Mouse (Mus musculus) cerebellum, adult 2 months (tissue): Measurements from ENCODE around the gene Triml2.

ENCODE experiments used
- CTCF ChIP-seq: fragments of 200-500 bp; IDR thresholded peaks from 2 replicates; pipeline ENCODE4 v1.5.1; 2011; ENCODE audit warnings: low read depth, mild to moderate bottlenecking, control low read depth, low read length, moderate library complexity, borderline replicate concordance; ENCODE audit not compliant: insufficient read depth
- POLR2A ChIP-seq: fragments of 200-500 bp; IDR thresholded peaks from 2 replicates; pipeline ENCODE4 v1.6.1; 2011; ENCODE audit warnings: low read length, control low read depth, borderline replicate concordance; ENCODE audit not compliant: insufficient read depth

DNA sequence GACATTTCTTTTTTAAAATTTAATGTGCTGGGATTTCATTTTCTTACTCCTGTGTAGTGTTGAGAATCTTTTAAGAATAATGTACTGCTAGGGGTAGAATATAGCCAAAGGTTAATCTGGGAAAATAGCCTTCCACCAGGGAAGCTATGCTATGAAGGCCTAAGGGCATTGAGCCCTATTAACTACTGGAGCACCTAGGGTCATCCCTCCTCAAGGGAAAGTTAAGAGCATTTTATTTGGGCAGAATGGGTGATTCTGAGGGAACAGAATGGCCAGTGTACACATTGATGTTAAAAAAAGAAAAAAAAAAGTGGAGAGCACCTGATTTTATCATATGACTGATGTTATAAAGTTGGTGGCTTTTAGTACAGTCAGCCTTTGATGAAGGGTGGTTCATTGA, 35.2 kb downstream of the Triml2 start:
- no peak for TF ChIP-seq CTCF
- no peak for TF ChIP-seq POLR2A
